Mouse (Mus musculus) midbrain, embryonic 15.5 days (tissue): ENCODE measurements around the gene Tm6sf1. TPM values are rescaled to one million over a fixed set of nuclear protein-coding genes. Genes with fewer than 3 reads are reported as not detected.
"Not testable (repeated sequence)": the region's sequence is repeated elsewhere in the genome, so short reads cannot be mapped to it uniquely, and the experiment has no call there.

Source experiments
- ATAC-seq: fragments of 200-750 bp; cut with Nextera tagmentation; replicated peaks from 2 replicates; pipeline ENCODE4 v1.8.0; 2017; ENCODE audit warnings: moderate TSS enrichment
- H3K27ac ChIP-seq: fragments of 300-500 bp; sonication (generic); 2 replicates; pipeline ENCODE4 v1.5.1; 2015; ENCODE audit warnings: mild to moderate bottlenecking, inconsistent platforms
- H3K27me3 ChIP-seq: fragments of 300-500 bp; sonication (generic); replicated peaks from 2 replicates; pipeline ENCODE4 v1.6.1; 2015; ENCODE audit warnings: inconsistent platforms
- H3K36me3 ChIP-seq: fragments of 300-500 bp; sonication (generic); replicated peaks from 2 replicates; pipeline ENCODE4 v1.6.1; 2015; ENCODE audit warnings: inconsistent platforms
- H3K4me1 ChIP-seq: fragments of 300-500 bp; sonication (generic); 2 replicates; pipeline ENCODE4 v1.6.1; 2015; ENCODE audit warnings: inconsistent platforms
- H3K4me2 ChIP-seq: fragments of 300-500 bp; sonication (generic); 2 replicates; pipeline ENCODE4 v1.6.1; 2015; ENCODE audit warnings: inconsistent platforms, mild to moderate bottlenecking, moderate library complexity
- H3K4me3 ChIP-seq: fragments of 300-500 bp; sonication (generic); 2 replicates; pipeline ENCODE4 v1.5.1; 2015; ENCODE audit warnings: mild to moderate bottlenecking, inconsistent platforms
- H3K9ac ChIP-seq: fragments of 300-500 bp; sonication (generic); 2 replicates; pipeline ENCODE4 v1.6.1; 2015; ENCODE audit warnings: mild to moderate bottlenecking, inconsistent platforms
- H3K9me3 ChIP-seq: fragments of 300-500 bp; sonication (generic); 2 replicates; pipeline ENCODE4 v1.6.1; 2016; ENCODE audit warnings: inconsistent platforms
- WGBS: fragments of 180-500 bp; shearing (Covaris S2); methylation state at CpG from one replicate; pipeline ENCODE4 v1.1.7; 2015; ENCODE audit warnings: mixed read lengths; 5-methylcytosine and 5-hydroxymethylcytosine counted together
- polyA plus RNA-seq: library from polyadenylated mRNA; unstranded; fragments of >200 nt; fragmentation: Nextera tagmentation; extraction: Ambion mirVana; gene quantifications from 2 replicates; pipeline ENCODE4 v1.2.1, GENCODE M21; 2015

The Tm6sf1 gene
- polyA plus RNA-seq = 10.2 and 10.9 TPM in 2 replicates

DNA sequence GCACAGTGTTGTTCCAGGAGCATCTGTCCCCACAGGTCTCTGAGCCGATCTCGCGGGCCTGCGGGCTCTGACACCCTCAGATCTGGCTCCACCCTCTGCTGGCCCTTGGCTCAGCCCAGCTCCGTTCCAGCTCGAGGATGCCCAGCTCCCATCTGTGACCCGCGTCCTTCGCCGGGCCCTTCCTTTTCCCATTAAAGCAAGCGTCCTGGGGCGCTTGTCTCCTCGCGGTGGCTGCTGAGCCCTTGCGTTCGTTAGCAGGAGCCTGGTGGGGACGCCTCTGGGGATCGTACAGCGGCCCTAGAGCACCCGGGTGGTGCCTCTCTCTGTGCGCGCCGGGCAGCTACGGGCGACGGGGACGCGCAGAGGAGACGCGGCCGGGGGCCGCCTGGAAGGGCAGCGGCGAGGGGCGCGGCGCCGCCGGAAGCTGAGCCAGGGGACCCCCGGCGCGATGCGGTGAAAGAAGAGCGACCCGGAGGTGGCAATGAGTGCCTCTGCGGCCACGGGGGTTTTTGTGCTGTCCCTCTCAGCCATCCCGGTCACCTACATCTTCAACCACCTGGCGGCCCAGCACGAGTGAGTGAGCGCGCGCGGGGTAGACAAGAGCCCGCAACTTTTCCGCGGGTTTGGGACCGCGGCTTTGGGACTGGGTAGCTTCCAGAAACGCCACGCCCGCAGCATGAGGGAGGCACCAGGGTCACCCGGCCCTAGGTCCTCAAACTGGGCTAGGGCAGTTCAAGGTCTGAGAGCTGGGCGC, at the start of gene Tm6sf1:
TSS of gene Tm6sf1 (plus strand) at position 34 of the 754 bp plus-strand sequence.
- H3K4me2 ChIP-seq = peak within 1 kb of the TSS; percentile 91
- ATAC-seq = peak; percentile 79
- WGBS = under 1% methylated on average over 64 of the region's 64 CpGs
- H3K36me3 ChIP-seq = no peaks in the 10 kb centered on the region
- peak within 1 kb of the TSS; percentile 41; the same call in 1 of the 2 replicates for H3K27ac ChIP-seq
- H3K27me3 ChIP-seq = peaks cover 16% of the 10 kb centered on the region
- H3K4me3 ChIP-seq = peak within 1 kb of the TSS; percentile 64
- peaks cover 22% of the 10 kb centered on the region for H3K4me1 ChIP-seq
- no peaks in the 10 kb centered on the region for H3K9me3 ChIP-seq
- peak within 1 kb of the TSS; percentile 57 for H3K9ac ChIP-seq

GRCm38 (mm10) chr7:81824906-81825305, 33.9 kb upstream of the Tm6sf1 start:
- Histone ChIP-seq H3K27me3 (no peaks in the 10 kb centered on the region), H3K4me1 (peaks cover 43% of the 10 kb centered on the region), H3K9me3 (no peaks in the 10 kb centered on the region), H3K4me2 (no peak overlapping the region), H3K4me3 (no peak overlapping the region), H3K36me3 (no peaks in the 10 kb centered on the region), H3K9ac (no peak overlapping the region), H3K27ac (no peak overlapping the region)
- WGBS = 84% methylated on average over 3 of the region's 3 CpGs
- ATAC-seq = no peak

DNA sequence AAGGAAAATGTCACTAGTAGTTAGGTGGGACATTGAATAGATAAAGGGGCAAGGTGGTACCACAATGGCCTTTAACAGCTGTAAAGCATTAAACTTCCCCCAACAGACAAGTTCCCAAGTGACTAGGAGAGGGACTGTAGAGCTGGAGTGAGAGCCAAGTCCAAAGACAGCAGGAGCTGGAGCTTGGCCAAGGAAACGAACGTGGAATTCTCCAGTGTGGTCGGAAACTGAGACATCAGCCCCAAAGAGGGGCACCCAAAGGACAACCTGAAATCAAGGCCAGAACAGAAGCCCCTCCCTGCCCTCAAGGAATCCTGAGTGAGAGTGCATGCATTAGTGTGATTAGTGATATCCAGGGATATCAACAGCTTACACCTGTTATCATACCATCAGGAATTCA, 33.4 kb upstream of the Tm6sf1 start:
- no peaks in the 10 kb centered on the region for H3K27me3 ChIP-seq
- peak overlapping the region; percentile 26; the same call in 1 of the 2 replicates for H3K4me2 ChIP-seq
- H3K4me1 ChIP-seq = peaks cover 44% of the 10 kb centered on the region
- no peaks in the 10 kb centered on the region for H3K36me3 ChIP-seq
- WGBS = 31% methylated on average over 3 of the region's 3 CpGs
- H3K4me3 ChIP-seq = no peak overlapping the region
- no peak for ATAC-seq
- H3K27ac ChIP-seq = no peak overlapping the region
- no peak overlapping the region for H3K9ac ChIP-seq
- no peaks in the 10 kb centered on the region for H3K9me3 ChIP-seq

- H3K9me3 ChIP-seq = no peaks in the 10 kb centered on the region
- peak overlapping the region; percentile 69 for H3K4me3 ChIP-seq
- H3K36me3 ChIP-seq = no peaks in the 10 kb centered on the region
- peak overlapping the region; percentile 91 for H3K27ac ChIP-seq
- ATAC-seq = no peak
- peaks cover 44% of the 10 kb centered on the region for H3K4me1 ChIP-seq
- H3K9ac ChIP-seq = peak overlapping the region; percentile 64
- peak overlapping the region; percentile 60 for H3K4me2 ChIP-seq
- WGBS = 25% methylated on average over 17 of the region's 17 CpGs
- no peaks in the 10 kb centered on the region for H3K27me3 ChIP-seq
Observed at GRCm38 (mm10) chr7:81827806-81828667, 30.8 kb upstream of the Tm6sf1 start.

DNA sequence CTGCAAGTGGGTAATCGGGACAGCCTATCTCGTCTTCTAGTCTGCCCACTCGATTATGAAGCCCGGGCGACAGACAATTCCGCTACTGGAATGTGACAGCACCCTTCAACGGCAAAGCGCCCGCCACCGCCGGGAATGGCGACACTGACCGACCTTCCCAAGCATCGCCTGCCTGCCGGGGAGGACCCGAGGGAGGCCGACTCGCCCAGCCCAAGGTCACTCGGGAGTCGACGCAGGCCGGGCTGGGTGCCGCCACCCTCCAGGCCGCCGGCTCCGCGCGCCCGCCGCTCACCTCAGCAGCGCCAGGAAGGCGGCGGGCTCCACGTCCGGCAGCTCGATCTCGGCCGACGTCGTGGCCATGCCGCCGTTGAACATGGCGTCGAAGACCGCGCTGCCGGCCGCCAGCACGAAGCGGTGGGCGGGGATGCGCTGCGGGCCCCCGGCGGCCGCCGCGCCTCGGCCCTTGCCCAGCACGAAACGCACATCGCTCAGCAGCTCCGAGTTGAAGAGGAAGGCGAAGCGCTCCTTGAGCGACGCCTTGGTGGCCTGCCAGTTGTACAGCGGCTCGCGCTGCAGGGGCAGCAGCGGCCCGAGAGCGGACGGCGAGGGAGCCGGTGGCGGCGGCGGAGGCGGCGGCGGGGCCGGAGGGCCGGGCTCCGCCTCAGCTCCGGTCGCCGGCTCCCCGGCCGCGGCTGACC, 30.0 kb upstream of the Tm6sf1 start:
- peak; percentile 82 for ATAC-seq
- Histone ChIP-seq H3K4me2 (peak overlapping the region; percentile 60), H3K9me3 (no peaks in the 10 kb centered on the region), H3K27ac (peak overlapping the region; percentile 91), H3K36me3 (no peaks in the 10 kb centered on the region), H3K27me3 (no peaks in the 10 kb centered on the region), H3K4me3 (peak overlapping the region; percentile 69), H3K4me1 (peaks cover 44% of the 10 kb centered on the region), H3K9ac (peak overlapping the region; percentile 64)
- WGBS = under 1% methylated on average over 89 of the region's 91 CpGs

DNA sequence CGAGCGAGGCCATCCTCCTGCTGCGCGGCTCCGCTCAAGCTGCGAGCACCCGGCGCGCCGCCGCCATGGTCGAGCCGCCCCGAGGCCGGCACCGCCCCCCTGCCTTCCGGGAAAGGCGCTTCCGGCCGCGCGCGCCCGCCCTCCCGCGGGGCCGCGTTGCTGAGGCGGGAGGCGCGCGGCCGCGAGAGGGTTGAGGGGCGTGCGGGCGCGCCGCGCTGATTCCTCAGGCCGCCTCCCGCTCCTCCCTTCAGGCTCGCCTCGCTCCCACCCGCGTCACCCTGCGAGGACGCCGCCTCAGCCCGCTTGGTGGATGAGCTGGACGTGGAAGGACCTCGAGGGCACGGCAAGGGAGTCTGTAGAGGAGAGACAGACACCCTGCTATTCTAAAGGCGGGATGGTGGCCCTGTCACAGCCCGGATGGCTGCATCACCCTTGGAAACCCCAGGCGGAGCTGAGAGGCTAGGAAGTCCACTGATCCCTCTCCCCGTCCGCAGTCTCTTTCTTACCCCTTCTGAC, 29.4 kb upstream of the Tm6sf1 start, which contains the start of gene Btbd1:
TSS of gene Btbd1 (minus strand) at position 53 of the 516 bp plus-strand sequence.
- Histone ChIP-seq H3K4me2 (peak within 1 kb of the TSS; percentile 60), H3K36me3 (no peaks in the 10 kb centered on the region), H3K4me1 (peaks cover 41% of the 10 kb centered on the region), H3K27ac (peak within 1 kb of the TSS; percentile 91), H3K4me3 (peak within 1 kb of the TSS; percentile 69), H3K9ac (peak within 1 kb of the TSS; percentile 64), H3K9me3 (no peaks in the 10 kb centered on the region), H3K27me3 (no peaks in the 10 kb centered on the region)
- under 1% methylated on average over 53 of the region's 58 CpGs for WGBS
- peak; percentile 91 for ATAC-seq

DNA sequence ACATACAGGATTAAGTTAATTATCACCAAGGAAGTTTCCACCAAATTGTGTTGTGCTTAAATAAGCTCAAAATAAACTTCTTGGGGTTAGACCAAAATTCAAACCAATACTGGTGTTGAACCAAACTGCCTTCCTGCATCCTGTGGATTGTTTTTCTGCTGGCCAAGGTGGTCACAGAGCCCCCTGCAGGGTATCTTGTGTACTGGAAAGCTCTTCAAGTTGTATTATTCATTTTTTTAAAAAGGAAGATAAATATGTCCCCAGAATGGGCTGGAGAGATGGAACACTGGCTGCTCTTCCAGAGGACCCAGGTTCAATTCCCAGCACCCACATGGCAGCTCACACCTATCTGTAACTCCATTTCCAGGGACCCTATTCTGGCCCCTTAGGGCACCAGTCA, 24.0 kb upstream of the Tm6sf1 start:
- no peak overlapping the region for H3K27ac ChIP-seq
- H3K36me3 ChIP-seq = no peaks in the 10 kb centered on the region
- H3K27me3 ChIP-seq = no peaks in the 10 kb centered on the region
- no peak overlapping the region for H3K4me2 ChIP-seq
- H3K4me3 ChIP-seq = no peak overlapping the region
- no peaks in the 10 kb centered on the region for H3K9me3 ChIP-seq
- H3K4me1 ChIP-seq = 0 out of 2 replicates have a peak, but pooled peaks cover 2% of the 10 kb centered on the region
- ATAC-seq = no peak
- no peak overlapping the region for H3K9ac ChIP-seq

DNA sequence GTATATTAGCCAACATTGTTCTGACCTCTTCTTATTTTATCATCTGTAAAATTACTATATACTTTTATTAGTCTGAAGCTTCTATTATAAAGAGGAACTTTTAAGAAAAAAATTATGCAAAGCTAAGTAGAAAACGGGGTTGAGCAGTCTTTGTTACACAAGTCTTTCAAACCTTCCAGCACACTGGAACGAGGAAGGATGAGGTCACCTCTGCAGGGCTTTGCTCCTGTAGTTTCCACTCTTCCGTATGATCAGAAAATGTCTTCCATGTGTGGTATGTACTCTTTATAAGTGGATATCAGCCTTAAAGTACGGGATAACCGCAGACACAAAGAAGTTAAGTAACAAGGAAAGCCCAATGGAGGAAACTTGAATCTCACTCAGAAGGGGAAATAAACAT, 23.4 kb upstream of the Tm6sf1 start:
- no peaks in the 10 kb centered on the region for H3K36me3 ChIP-seq
- no peak overlapping the region for H3K4me2 ChIP-seq
- H3K4me1 ChIP-seq = no peaks in the 10 kb centered on the region
- WGBS = 91% methylated on average over 5 of the region's 5 CpGs
- no peak overlapping the region for H3K4me3 ChIP-seq
- no peak for ATAC-seq
- H3K9me3 ChIP-seq = no peaks in the 10 kb centered on the region
- no peaks in the 10 kb centered on the region for H3K27me3 ChIP-seq
- no peak overlapping the region for H3K9ac ChIP-seq
- H3K27ac ChIP-seq = no peak overlapping the region

GRCm38 (mm10) chr7:81837771-81838170, 21.0 kb upstream of the Tm6sf1 start:
- 90% methylated on average over 5 of the region's 5 CpGs for WGBS
- not testable (repeated sequence) for ATAC-seq, H3K4me1 ChIP-seq, H3K36me3 ChIP-seq, H3K4me3 ChIP-seq, H3K27ac ChIP-seq, H3K9ac ChIP-seq, H3K9me3 ChIP-seq, H3K4me2 ChIP-seq, H3K27me3 ChIP-seq

- no peak overlapping the region for H3K4me3 ChIP-seq
- H3K27me3 ChIP-seq = no peaks in the 10 kb centered on the region
- no peaks in the 10 kb centered on the region for H3K4me1 ChIP-seq
- no peak overlapping the region for H3K4me2 ChIP-seq
- H3K9me3 ChIP-seq = no peaks in the 10 kb centered on the region
- ATAC-seq = no peak
- H3K27ac ChIP-seq = no peak overlapping the region
- WGBS = 72% methylated on average over 6 of the region's 6 CpGs
- H3K9ac ChIP-seq = no peak overlapping the region
- H3K36me3 ChIP-seq = no peaks in the 10 kb centered on the region
Observed at GRCm38 (mm10) chr7:81839746-81840145, 19.1 kb upstream of the Tm6sf1 start.

DNA sequence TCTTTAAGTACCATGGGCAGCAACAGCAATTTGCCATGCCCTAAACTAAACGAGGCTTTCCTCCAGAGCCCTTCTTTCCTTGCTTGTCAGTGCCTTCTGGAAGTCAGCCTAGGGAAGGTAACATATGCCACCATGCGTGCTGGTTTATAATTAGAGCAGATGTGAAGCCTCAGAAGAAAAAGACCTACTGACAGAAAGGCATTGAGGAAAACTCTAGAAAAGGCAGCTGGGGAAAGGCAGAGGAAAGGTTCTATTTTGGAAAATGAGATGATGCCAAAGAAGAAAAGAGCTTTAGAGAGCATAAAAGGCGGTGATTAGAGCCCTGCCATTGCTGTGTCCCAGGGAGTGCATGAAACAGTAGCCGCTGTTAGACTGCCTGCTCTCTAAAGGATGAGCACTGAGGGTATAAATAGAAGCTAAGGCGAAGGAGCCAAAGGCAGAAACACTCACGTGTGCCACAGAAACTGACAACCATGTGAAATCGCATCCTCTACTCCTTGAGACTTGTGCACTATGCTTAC, 18.1 kb upstream of the Tm6sf1 start:
- Histone ChIP-seq H3K27me3 (no peaks in the 10 kb centered on the region), H3K4me1 (no peaks in the 10 kb centered on the region), H3K4me2 (no peak overlapping the region), H3K9me3 (no peaks in the 10 kb centered on the region), H3K9ac (no peak overlapping the region), H3K27ac (no peak overlapping the region), H3K4me3 (no peak overlapping the region), H3K36me3 (no peaks in the 10 kb centered on the region)
- ATAC-seq = no peak
- WGBS = 57% methylated on average over 7 of the region's 7 CpGs
